Mouse (Mus musculus) MEL (cell line): ENCODE data around the gene Gm21985.

ENCODE experiments used
- CHD1 ChIP-seq: IDR thresholded peaks from 2 replicates; pipeline ENCODE4 v1.6.1; 2012; ENCODE audit warnings: low read depth, mild to moderate bottlenecking, inconsistent platforms, low read length, improper control_type of control experiment
- CTCF ChIP-seq, 3 experiments: IDR thresholded peaks in 2 of 3; conservative IDR thresholded peaks in 1 of 3; 2 replicates each; pipeline ENCODE4 v1.5.1; 2011 to 2012; ENCODE audit warnings: low read length in 3 of 3, low read depth in 2 of 3, mild to moderate bottlenecking in 2 of 3, improper control_type of control experiment in 1 of 3, inconsistent platforms in 1 of 3, mixed read lengths in 1 of 3, moderate library complexity in 1 of 3; ENCODE audit not compliant: control insufficient read depth in 1 of 3, insufficient read depth in 1 of 3, poor library complexity in 1 of 3, severe bottlenecking in 1 of 3
- MAX ChIP-seq: IDR thresholded peaks from 2 replicates; pipeline ENCODE4 v1.6.1; 2011; ENCODE audit warnings: low read length, improper control_type of control experiment
- RAD21 ChIP-seq: IDR thresholded peaks from 2 replicates; pipeline ENCODE4 v1.6.1; 2011; ENCODE audit warnings: mild to moderate bottlenecking, low read depth, low read length, improper control_type of control experiment

- TF ChIP-seq MAX = no peak
- TF ChIP-seq RAD21 = no peak
- no peak for TF ChIP-seq CHD1
- no peak for TF ChIP-seq CTCF (IDR thresholded peaks at IDR 0.05 in 2 of 3, conservative IDR thresholded peaks at IDR 0.05 in 1 of 3; ENCODE audit: control insufficient read depth in 1 of 3, insufficient read depth in 1 of 3, low read depth in 2 of 3, low read length in 3 of 3, poor library complexity in 1 of 3, severe bottlenecking in 1 of 3)
These were observed 42.6 kb downstream of the Gm21985 start for GRCm38 (mm10) chr2:112308671-112309070.
